Mouse (Mus musculus) erythroid progenitor cell, adult 5-6 weeks (primary cell): Measurements from ENCODE around the gene Pam. TPM values are rescaled to one million over a fixed set of nuclear protein-coding genes. Genes with fewer than 3 reads are reported as not detected.
"Not testable (repeated sequence)": the region's sequence is repeated elsewhere in the genome, so short reads cannot be mapped to it uniquely, and the experiment has no call there.

Experiments used
- ATAC-seq: replicated peaks from 2 replicates; pipeline ENCODE4 v1.8.0; 2016; ENCODE audit warnings: moderate number of reproducible peaks, mild to moderate bottlenecking, moderate TSS enrichment, inconsistent platforms; ENCODE audit not compliant: poor library complexity, low FRiP score, severe bottlenecking
- total RNA-seq, 2 experiments: library from RNA; stranded (forward) in 1 of 2; stranded (reverse) in 1 of 2; fragments of 150-400 nt in 1 of 2; fragments of 186-747, 209-891 nt in 1 of 2; gene quantifications; 2 replicates each; pipeline versions ENCODE4 v1.2.3 to v1.2.4; 2015 to 2017; ENCODE audit warnings: low replicate concordance in 2 of 2

The Pam gene
- total RNA-seq, 2 experiments from 2014 or later, result 0.42 TPM; not detected in 1

GRCm38 (mm10) chr1:97787674-97788073, 307.8 kb downstream of the Pam start:
- ATAC-seq, result no peak

GRCm38 (mm10) chr1:97785685-97786393, 309.6 kb downstream of the Pam start:
- ATAC-seq, result peak; percentile 90

GRCm38 (mm10) chr1:97784928-97785327, 310.5 kb downstream of the Pam start:
- ATAC-seq, result no peak

GRCm38 (mm10) chr1:97781674-97782073, 313.8 kb downstream of the Pam start:
- no peak for ATAC-seq

GRCm38 (mm10) chr1:97773973-97774372, 321.5 kb downstream of the Pam start:
- no peak for ATAC-seq

- no peak for ATAC-seq
These were observed 322.1 kb downstream of the Pam start for GRCm38 (mm10) chr1:97773362-97773761.

GRCm38 (mm10) chr1:97771727-97772126, 323.7 kb downstream of the Pam start:
- no peak for ATAC-seq

- ATAC-seq, result no peak
These were observed 324.3 kb downstream of the Pam start for GRCm38 (mm10) chr1:97771118-97771517.

- peak; percentile 93 for ATAC-seq
These were observed 325.3 kb downstream of the Pam start, which contains the start of the genes Gin1 and Ppip5k2 for GRCm38 (mm10) chr1:97769904-97770753. Gin1 (plus strand) TSS chr1:97770172. Ppip5k2 (minus strand) TSS chr1:97770411.

- 0 out of 2 replicates have a peak, but pooled peaks have one; percentile 12 for ATAC-seq
These were observed 326.0 kb downstream of the Pam start for GRCm38 (mm10) chr1:97769294-97769903.

- no peak for ATAC-seq
These were observed 326.5 kb downstream of the Pam start for GRCm38 (mm10) chr1:97768906-97769293.

- no peak for ATAC-seq
These were observed 327.4 kb downstream of the Pam start for GRCm38 (mm10) chr1:97768089-97768488.

GRCm38 (mm10) chr1:97765712-97766111, 329.7 kb downstream of the Pam start:
- ATAC-seq, result not testable (repeated sequence)

- no peak for ATAC-seq
These were observed 334.0 kb downstream of the Pam start for GRCm38 (mm10) chr1:97761477-97761876.

- no peak for ATAC-seq
These were observed 334.8 kb downstream of the Pam start for GRCm38 (mm10) chr1:97760598-97760997.

- ATAC-seq, result no peak
These were observed 335.6 kb downstream of the Pam start for GRCm38 (mm10) chr1:97759841-97760240.

- peak; percentile 65 for ATAC-seq
These were observed 341.1 kb downstream of the Pam start for GRCm38 (mm10) chr1:97754392-97754791.

- ATAC-seq, result no peak
These were observed 342.2 kb downstream of the Pam start for GRCm38 (mm10) chr1:97753216-97753615.

- ATAC-seq, result no peak
These were observed 347.3 kb downstream of the Pam start for GRCm38 (mm10) chr1:97748163-97748562.

GRCm38 (mm10) chr1:97746261-97746660, 349.2 kb downstream of the Pam start:
- no peak for ATAC-seq
